Comparison of ENCODE assay signal across 12 mouse cellular contexts in the genomic region with DNA sequence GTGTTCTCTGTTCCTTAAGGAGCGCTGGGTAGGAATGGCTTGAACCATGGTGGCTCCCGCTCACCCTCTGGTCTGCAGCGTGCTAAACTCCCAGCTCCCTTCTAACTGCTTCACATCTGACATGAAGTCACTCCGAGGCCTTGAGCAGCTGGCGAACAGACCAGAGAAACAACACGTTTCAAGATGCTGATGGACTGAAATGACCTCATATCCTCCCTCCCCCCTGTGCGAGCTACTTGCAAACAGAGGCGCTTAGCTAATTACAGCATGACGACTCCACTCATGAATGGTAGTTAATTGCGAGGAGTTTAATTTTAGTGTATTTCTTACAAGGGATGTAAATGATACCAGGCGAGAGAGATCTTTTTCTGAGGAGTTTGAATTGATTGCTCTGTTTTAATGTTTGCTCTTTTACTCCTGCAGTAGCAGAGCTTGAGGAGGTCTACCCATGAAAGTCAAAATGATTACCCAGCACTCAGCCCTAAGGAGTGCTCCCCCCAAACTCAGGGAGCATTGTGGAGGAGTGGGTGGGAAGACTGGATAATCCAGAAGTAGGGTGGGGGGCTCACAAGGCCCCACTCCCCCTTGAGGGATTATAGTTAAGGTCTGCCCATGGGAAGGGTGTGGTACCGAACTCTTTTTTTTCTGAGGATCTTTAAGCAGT.
DNase-seq lines count a peak whose midpoint lies in the region; ATAC-seq and TF ChIP-seq lines count a peak whose summit lies in the region.
"Had no signal": no experiment of that assay in that cellular context is flagged by ENCODE, and none has a peak within 500 bp of the region (broad histone marks: within the 10 kb centered on the region; RNA-seq: fewer than 3 reads in every experiment).

No protein-coding gene starts in this region.

- 64% methylated on average over 12 of the region's 12 CpGs for WGBS in hindbrain, embryonic 14.5 days
- WGBS in hindbrain, embryonic 11.5 days: 81% methylated on average over 12 of the region's 12 CpGs
- WGBS in olfactory bulb, adult 2 months: 21% methylated on average over 12 of the region's 12 CpGs

- no peak for TF ChIP-seq POLR2A in olfactory bulb, adult 2 months (IDR thresholded peaks at IDR 0.05; ENCODE audit: insufficient read depth, low read depth, low read length)

- no peak overlapping the region for H3K4me2 ChIP-seq in hindbrain, embryonic 14.5 days (replicated peaks)
- H3K4me2 ChIP-seq in hindbrain, embryonic 11.5 days (replicated peaks; ENCODE audit: low read depth, low read length): no peak overlapping the region

- H3K27ac ChIP-seq in hindbrain, embryonic 14.5 days: no peak overlapping the region
- H3K27ac ChIP-seq in hindbrain, embryonic 11.5 days (ENCODE audit: low read depth, low read length): no peak overlapping the region
- peak overlapping the region; percentile 87 for H3K27ac ChIP-seq in olfactory bulb, adult 2 months (ENCODE audit: insufficient read depth, low read depth, low read length)

- H3K9ac ChIP-seq in hindbrain, embryonic 14.5 days: no peak overlapping the region
- no peak overlapping the region for H3K9ac ChIP-seq in hindbrain, embryonic 11.5 days (ENCODE audit: low read depth, low read length)

- H3K4me1 ChIP-seq in hindbrain, embryonic 14.5 days (replicated peaks; ENCODE audit: control insufficient read depth, insufficient read depth, low read length): no peaks in the 10 kb centered on the region
- H3K4me1 ChIP-seq in hindbrain, embryonic 11.5 days (replicated peaks; ENCODE audit: control insufficient read depth, insufficient read depth, low read length): no peaks in the 10 kb centered on the region
- H3K4me1 ChIP-seq in olfactory bulb, adult 2 months (ENCODE audit: control insufficient read depth, insufficient read depth, low read length): peaks cover 48% of the 10 kb centered on the region

- H3K4me3 ChIP-seq in hindbrain, embryonic 14.5 days (replicated peaks; ENCODE audit: low read length): no peak overlapping the region
- H3K4me3 ChIP-seq in hindbrain, embryonic 11.5 days (ENCODE audit: low read depth, low read length): no peak overlapping the region
- H3K4me3 ChIP-seq in olfactory bulb, adult 2 months (ENCODE audit: insufficient read depth, low read depth, low read length): no peak overlapping the region

- no peaks in the 10 kb centered on the region for H3K9me3 ChIP-seq in hindbrain, embryonic 14.5 days (ENCODE audit: control insufficient read depth, low read length)
- no peaks in the 10 kb centered on the region for H3K9me3 ChIP-seq in hindbrain, embryonic 11.5 days (ENCODE audit: control insufficient read depth, low read length)

- no peaks in the 10 kb centered on the region for H3K27me3 ChIP-seq in hindbrain, embryonic 14.5 days (ENCODE audit: control insufficient read depth, insufficient read depth, low read length)
- H3K27me3 ChIP-seq in hindbrain, embryonic 11.5 days (ENCODE audit: control insufficient read depth, insufficient read depth, low read length): no peaks in the 10 kb centered on the region

- 0 out of 2 replicates have a peak, but pooled peaks have one; percentile 24 for ATAC-seq in hindbrain, embryonic 14.5 days (ENCODE audit: low FRiP score)
- ATAC-seq in hindbrain, embryonic 11.5 days (ENCODE audit: low FRiP score): no peak

- TF ChIP-seq CTCF in olfactory bulb, adult 2 months (IDR thresholded peaks at IDR 0.05; ENCODE audit: insufficient read depth, low read depth, low read length): no peak

- DNase-seq in hindbrain, embryonic 14.5 days (ENCODE audit: low spot score): no peak
- DNase-seq in hindbrain, embryonic 11.5 days (ENCODE audit: low spot score): no peak
- DNase-seq in right cerebral cortex, adult 18-20 months: peak; percentile 31
- no peak for DNase-seq in right cerebral cortex, postnatal 36 days (ENCODE audit: low spot score in 2 of 2)
- DNase-seq in heart, adult 18-20 months: peak; percentile 59 to 62
- DNase-seq in cerebellum, adult 8-10 months: no peak
- no peak for DNase-seq in thymus, postnatal 36 days
- DNase-seq: kidney, adult 18-20 months; lung, postnatal 14 days; right cerebral cortex, postnatal 14 days; thymus, adult 18-20 months had no signal

- H3K36me3 ChIP-seq in hindbrain, embryonic 14.5 days (replicated peaks; ENCODE audit: control insufficient read depth, insufficient read depth): peaks cover 79% of the 10 kb centered on the region
- peaks cover 3% of the 10 kb centered on the region; the same call in 1 of the 2 replicates for H3K36me3 ChIP-seq in hindbrain, embryonic 11.5 days (ENCODE audit: control insufficient read depth, insufficient read depth, low read length)

Comparison
In these comparisons a context has a peak if more than half of its experiments do, and no peak if none do; other contexts are left out.
1. DNase-seq: peak in right cerebral cortex, adult 18-20 months (single experiment) and heart, adult 18-20 months (2 of 2); none in hindbrain, embryonic 14.5 days (single experiment), hindbrain, embryonic 11.5 days (single experiment), right cerebral cortex, postnatal 36 days (0 of 2), cerebellum, adult 8-10 months (single experiment) and thymus, postnatal 36 days (0 of 2).